Mouse (Mus musculus) embryonic facial prominence, embryonic 10.5 days (tissue): ENCODE measurements around the gene Olfr1016. TPM values are rescaled to one million over a fixed set of nuclear protein-coding genes. Genes with fewer than 3 reads are reported as not detected.

Source experiments
- polyA plus RNA-seq: library from polyadenylated mRNA; unstranded; fragments of >200 nt; fragmentation: Nextera tagmentation; extraction: Ambion mirVana; gene quantifications from 2 replicates; pipeline ENCODE4 v1.2.1, GENCODE M21; 2016

Olfr1016 gene
- polyA plus RNA-seq, 1 experiment from 2014 or later: not detected

Other genes with a start within 250 kb of the Olfr1016 start
- gene Olfr996, start 223.3 kb downstream of the Olfr1016 start, polyA plus RNA-seq: not detected in 2 replicates
- not detected in 2 replicates for gene Olfr998, start 213.6 kb downstream of the Olfr1016 start, polyA plus RNA-seq
- not detected in 2 replicates for gene Olfr1000, start 190.6 kb downstream of the Olfr1016 start, polyA plus RNA-seq
- gene Olfr1002, start 151.8 kb downstream of the Olfr1016 start, polyA plus RNA-seq: not detected in 2 replicates
- not detected in 2 replicates for gene Olfr154, start 138.1 kb downstream of the Olfr1016 start, polyA plus RNA-seq
- gene Olfr1006, start 123.8 kb downstream of the Olfr1016 start, polyA plus RNA-seq: not detected in 2 replicates
- gene Olfr1008, start 113.1 kb downstream of the Olfr1016 start, polyA plus RNA-seq: not detected in 2 replicates
- not detected in 2 replicates for gene Olfr1009, start 87.1 kb downstream of the Olfr1016 start, polyA plus RNA-seq
- not detected in 2 replicates for gene Olfr1012, start 39.8 kb downstream of the Olfr1016 start, polyA plus RNA-seq
- gene Olfr1013, start 35.4 kb downstream of the Olfr1016 start, polyA plus RNA-seq: not detected in 2 replicates
- gene Olfr1014, start 29.8 kb downstream of the Olfr1016 start, polyA plus RNA-seq: not detected in 2 replicates
- gene Olfr1015, start 20.5 kb downstream of the Olfr1016 start, polyA plus RNA-seq: not detected in 2 replicates
- not detected in 2 replicates for gene Olfr1018, start 15.9 kb upstream of the Olfr1016 start, polyA plus RNA-seq
- not detected in 2 replicates for gene Olfr1019, start 42.9 kb upstream of the Olfr1016 start, polyA plus RNA-seq
- gene Olfr1020, start 44.5 kb upstream of the Olfr1016 start, polyA plus RNA-seq: not detected in 2 replicates
- not detected in 2 replicates for gene Olfr1022, start 66.0 kb upstream of the Olfr1016 start, polyA plus RNA-seq
- gene Olfr1023, start 83.1 kb upstream of the Olfr1016 start, polyA plus RNA-seq: not detected in 2 replicates
- not detected in 2 replicates for gene Olfr1024, start 102.5 kb upstream of the Olfr1016 start, polyA plus RNA-seq
- not detected in 2 replicates for gene Olfr1025-ps1, start 112.6 kb upstream of the Olfr1016 start, polyA plus RNA-seq
- not detected in 2 replicates for gene Olfr1026, start 119.0 kb upstream of the Olfr1016 start, polyA plus RNA-seq
- gene Olfr1028, start 147.9 kb upstream of the Olfr1016 start, polyA plus RNA-seq: not detected in 2 replicates
- gene Olfr1029, start 171.4 kb upstream of the Olfr1016 start, polyA plus RNA-seq: not detected in 2 replicates
- not detected in 2 replicates for gene Olfr1030, start 176.7 kb upstream of the Olfr1016 start, polyA plus RNA-seq
- gene Olfr1031, start 187.8 kb upstream of the Olfr1016 start, polyA plus RNA-seq: not detected in 2 replicates
- not detected in 2 replicates for gene Olfr1032, start 203.0 kb upstream of the Olfr1016 start, polyA plus RNA-seq
- not detected in 2 replicates for gene Olfr1033, start 218.1 kb upstream of the Olfr1016 start, polyA plus RNA-seq
- not detected in 2 replicates for gene Olfr1034, start 243.3 kb upstream of the Olfr1016 start, polyA plus RNA-seq